Mouse (Mus musculus): Measurements from ENCODE around the gene Gm6763. TPM values are rescaled to one million over a fixed set of nuclear protein-coding genes. Genes with fewer than 3 reads are reported as not detected.
"Not testable (repeated sequence)": the region's sequence is repeated elsewhere in the genome, so short reads cannot be mapped to it uniquely, and the experiment has no call there.

Gene Gm6763
- polyA plus RNA-seq (2015; fragmentation: Nextera tagmentation; extraction: Ambion mirVana): not detected in 2 replicates

DNA sequence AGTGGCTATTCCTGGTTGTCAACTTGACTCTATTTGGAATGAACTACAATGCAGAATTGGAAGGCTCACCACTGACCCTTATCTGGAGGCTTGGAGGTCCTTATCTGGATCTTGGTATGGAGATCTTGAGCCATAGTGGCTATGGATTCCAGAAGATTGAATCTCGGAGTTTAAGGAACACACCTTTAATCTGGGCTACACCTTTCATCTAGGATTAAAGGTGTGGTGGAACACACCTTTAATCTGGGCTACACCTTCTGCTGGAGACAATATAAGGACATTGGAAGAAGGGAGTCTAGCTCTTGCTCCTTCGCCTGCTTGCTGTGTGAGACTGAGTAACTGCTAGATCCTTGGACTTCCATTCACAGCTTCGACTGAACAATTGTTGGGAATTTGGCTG is at the start of gene Gm6763:
Gene Gm6763 (plus strand): TSS at position 301 of the 400 bp plus-strand sequence.
- H3K36me3 ChIP-seq; H3K9me3 ChIP-seq (replicated peaks); H3K4me2 ChIP-seq (replicated peaks); H3K9ac ChIP-seq; H3K27me3 ChIP-seq; H3K27ac ChIP-seq (replicated peaks); ATAC-seq (ENCODE audit: insufficient number of reproducible peaks, low FRiP score, low TSS enrichment, low read depth); H3K4me3 ChIP-seq (replicated peaks); H3K4me1 ChIP-seq: not testable (repeated sequence)
- WGBS: no CpG with 5 or more reads among the region's 3 CpGs

DNA sequence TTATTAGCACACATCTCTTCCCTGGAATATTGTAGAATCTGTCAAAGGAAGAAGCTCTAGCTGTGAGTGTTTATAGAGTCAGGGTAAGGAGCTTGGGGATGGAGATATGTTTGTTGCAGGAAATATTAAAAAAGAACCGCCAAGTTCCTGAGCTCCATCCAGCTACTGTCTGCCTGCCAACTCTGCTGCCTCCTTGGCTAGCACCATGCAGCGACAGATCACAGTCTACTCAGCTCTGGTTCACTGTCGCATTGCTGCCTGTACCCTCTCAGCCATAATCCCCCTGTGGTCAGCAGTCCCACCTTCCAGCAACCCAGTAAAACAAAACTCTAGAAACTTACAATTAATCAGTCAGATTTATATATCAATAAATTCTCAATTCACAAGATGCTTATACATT is 41.3 kb upstream of the Gm6763 start:
- Histone ChIP-seq H3K9me3 (replicated peaks) (no peaks in the 10 kb centered on the region), H3K27ac (replicated peaks) (no peak overlapping the region)
- WGBS: 80% methylated on average over 3 of the region's 3 CpGs

DNA sequence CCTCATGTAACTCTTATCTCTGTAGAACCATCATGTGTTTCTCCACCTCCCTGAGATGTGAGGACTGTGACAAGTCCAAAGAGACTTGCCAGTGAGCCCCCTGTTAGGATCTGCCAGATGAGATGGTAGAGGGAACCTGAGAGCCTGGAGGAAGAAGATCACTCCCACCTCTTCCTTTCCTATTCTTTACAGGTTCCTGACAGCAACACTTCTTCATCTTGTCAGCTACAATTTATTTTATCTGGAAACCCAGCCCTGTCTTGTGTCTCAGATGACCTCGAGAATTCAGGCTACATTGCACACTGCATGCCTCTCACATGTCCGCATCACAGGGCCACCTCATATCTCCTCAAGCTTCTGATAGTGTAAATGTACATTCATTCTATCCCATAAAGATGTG is 33.0 kb upstream of the Gm6763 start:
- H3K4me2 ChIP-seq (replicated peaks): no peak overlapping the region
- no peaks in the 10 kb centered on the region for H3K27me3 ChIP-seq
- WGBS: 72% methylated on average over 2 of the region's 2 CpGs
- H3K4me1 ChIP-seq: no peaks in the 10 kb centered on the region
- H3K9ac ChIP-seq: no peak overlapping the region
- H3K4me3 ChIP-seq (replicated peaks): no peak overlapping the region
- H3K9me3 ChIP-seq (replicated peaks): no peaks in the 10 kb centered on the region
- ATAC-seq (ENCODE audit: insufficient number of reproducible peaks, low FRiP score, low TSS enrichment, low read depth): no peak
- H3K36me3 ChIP-seq: no peaks in the 10 kb centered on the region
- no peak overlapping the region for H3K27ac ChIP-seq (replicated peaks)

More for the DNA sequence above, 41.3 kb upstream of the Gm6763 start:
- no peaks in the 10 kb centered on the region for H3K27me3 ChIP-seq
- H3K36me3 ChIP-seq: no peaks in the 10 kb centered on the region
- no peak for ATAC-seq (ENCODE audit: insufficient number of reproducible peaks, low FRiP score, low TSS enrichment, low read depth)
- H3K4me2 ChIP-seq (replicated peaks): no peak overlapping the region
- no peaks in the 10 kb centered on the region for H3K4me1 ChIP-seq
- no peak overlapping the region for H3K4me3 ChIP-seq (replicated peaks)
- no peak overlapping the region for H3K9ac ChIP-seq

- WGBS: no CpG with 5 or more reads among the region's 3 CpGs
- H3K27me3 ChIP-seq; H3K4me2 ChIP-seq (replicated peaks); H3K27ac ChIP-seq (replicated peaks); H3K4me3 ChIP-seq (replicated peaks); H3K36me3 ChIP-seq; ATAC-seq (ENCODE audit: insufficient number of reproducible peaks, low FRiP score, low TSS enrichment, low read depth); H3K9me3 ChIP-seq (replicated peaks); H3K9ac ChIP-seq; H3K4me1 ChIP-seq: not testable (repeated sequence)
Measured at GRCm38 (mm10) chr10:104142687-104143086, 8.6 kb upstream of the Gm6763 start, which contains the start of gene Gm21293. Gene Gm21293 (plus strand): TSS chr10:104142987.

DNA sequence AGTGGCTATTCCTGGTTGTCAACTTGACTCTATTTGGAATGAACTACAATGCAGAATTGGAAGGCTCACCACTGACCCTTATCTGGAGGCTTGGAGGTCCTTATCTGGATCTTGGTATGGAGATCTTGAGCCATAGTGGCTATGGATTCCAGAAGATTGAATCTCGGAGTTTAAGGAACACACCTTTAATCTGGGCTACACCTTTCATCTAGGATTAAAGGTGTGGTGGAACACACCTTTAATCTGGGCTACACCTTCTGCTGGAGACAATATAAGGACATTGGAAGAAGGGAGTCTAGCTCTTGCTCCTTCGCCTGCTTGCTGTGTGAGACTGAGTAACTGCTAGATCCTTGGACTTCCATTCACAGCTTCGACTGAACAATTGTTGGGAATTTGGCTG is 8.4 kb downstream of the Gm6763 start, which contains the start of gene Gm8764:
Gene Gm8764 (plus strand): TSS at position 301 of the 400 bp plus-strand sequence.
- ATAC-seq (ENCODE audit: insufficient number of reproducible peaks, low FRiP score, low TSS enrichment, low read depth); H3K4me3 ChIP-seq (replicated peaks); H3K4me2 ChIP-seq (replicated peaks); H3K9me3 ChIP-seq (replicated peaks); H3K9ac ChIP-seq; H3K4me1 ChIP-seq; H3K27ac ChIP-seq (replicated peaks); H3K27me3 ChIP-seq; H3K36me3 ChIP-seq: not testable (repeated sequence)
- no CpG with 5 or more reads among the region's 3 CpGs for WGBS

GRCm38 (mm10) chr10:104168215-104168614 is 16.9 kb downstream of the Gm6763 start, which contains the start of gene Gm21304:
Gene Gm21304 (plus strand): TSS chr10:104168515.
- not testable (repeated sequence) for H3K4me1 ChIP-seq; H3K27me3 ChIP-seq; ATAC-seq (ENCODE audit: insufficient number of reproducible peaks, low FRiP score, low TSS enrichment, low read depth); H3K27ac ChIP-seq (replicated peaks); H3K4me3 ChIP-seq (replicated peaks); H3K9me3 ChIP-seq (replicated peaks); H3K9ac ChIP-seq; H3K4me2 ChIP-seq (replicated peaks); H3K36me3 ChIP-seq
- no CpG with 5 or more reads among the region's 3 CpGs for WGBS

GRCm38 (mm10) chr10:104176724-104177123 is 25.4 kb downstream of the Gm6763 start, which contains the start of gene Gm21312:
Gene Gm21312 (plus strand): TSS chr10:104177024.
- no CpG with 5 or more reads among the region's 3 CpGs for WGBS
- not testable (repeated sequence) for ATAC-seq (ENCODE audit: insufficient number of reproducible peaks, low FRiP score, low TSS enrichment, low read depth); H3K27me3 ChIP-seq

GRCm38 (mm10) chr10:104185233-104185632 is 33.9 kb downstream of the Gm6763 start, which contains the start of gene Gm20765:
Gene Gm20765 (plus strand): TSS chr10:104185533.
- not testable (repeated sequence) for H3K4me1 ChIP-seq; H3K4me2 ChIP-seq (replicated peaks); H3K36me3 ChIP-seq; H3K27me3 ChIP-seq; ATAC-seq (ENCODE audit: insufficient number of reproducible peaks, low FRiP score, low TSS enrichment, low read depth); H3K27ac ChIP-seq (replicated peaks); H3K9ac ChIP-seq; H3K9me3 ChIP-seq (replicated peaks); H3K4me3 ChIP-seq (replicated peaks)
- no CpG with 5 or more reads among the region's 3 CpGs for WGBS

More at GRCm38 (mm10) chr10:104176724-104177123, 25.4 kb downstream of the Gm6763 start, which contains the start of gene Gm21312:
- not testable (repeated sequence) for H3K9ac ChIP-seq; H3K27ac ChIP-seq (replicated peaks); H3K9me3 ChIP-seq (replicated peaks); H3K4me3 ChIP-seq (replicated peaks); H3K4me2 ChIP-seq (replicated peaks); H3K4me1 ChIP-seq; H3K36me3 ChIP-seq

DNA sequence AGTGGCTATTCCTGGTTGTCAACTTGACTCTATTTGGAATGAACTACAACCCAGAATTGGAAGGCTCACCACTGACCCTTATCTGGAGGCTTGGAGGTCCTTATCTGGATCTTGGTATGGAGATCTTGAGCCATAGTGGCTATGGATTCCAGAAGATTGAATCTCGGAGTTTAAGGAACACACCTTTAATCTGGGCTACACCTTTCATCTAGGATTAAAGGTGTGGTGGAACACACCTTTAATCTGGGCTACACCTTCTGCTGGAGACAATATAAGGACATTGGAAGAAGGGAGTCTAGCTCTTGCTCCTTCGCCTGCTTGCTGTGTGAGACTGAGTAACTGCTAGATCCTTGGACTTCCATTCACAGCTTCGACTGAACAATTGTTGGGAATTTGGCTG is 42.4 kb downstream of the Gm6763 start, which contains the start of gene Gm4340:
Gene Gm4340 (plus strand): TSS at position 301 of the 400 bp plus-strand sequence.
- H3K4me1 ChIP-seq; H3K4me3 ChIP-seq (replicated peaks); H3K36me3 ChIP-seq; H3K9me3 ChIP-seq (replicated peaks); ATAC-seq (ENCODE audit: insufficient number of reproducible peaks, low FRiP score, low TSS enrichment, low read depth); H3K27me3 ChIP-seq; H3K9ac ChIP-seq; H3K27ac ChIP-seq (replicated peaks); H3K4me2 ChIP-seq (replicated peaks): not testable (repeated sequence)
- no CpG with 5 or more reads among the region's 3 CpGs for WGBS

Other genes starting within 250 kb of the Gm6763 start
- not detected in 2 replicates for gene Gm21293, start 8.5 kb upstream of the Gm6763 start, polyA plus RNA-seq (2015; fragmentation: Nextera tagmentation; extraction: Ambion mirVana)
- gene Gm8764, start 8.5 kb downstream of the Gm6763 start, polyA plus RNA-seq (2015; fragmentation: Nextera tagmentation; extraction: Ambion mirVana): not detected in 2 replicates
- not detected in 2 replicates for gene Gm21304, start 17.0 kb downstream of the Gm6763 start, polyA plus RNA-seq (2015; fragmentation: Nextera tagmentation; extraction: Ambion mirVana)
- gene Gm21312, start 25.5 kb downstream of the Gm6763 start, polyA plus RNA-seq (2015; fragmentation: Nextera tagmentation; extraction: Ambion mirVana): not detected in 2 replicates
- gene Gm20765, start 34.0 kb downstream of the Gm6763 start, polyA plus RNA-seq (2015; fragmentation: Nextera tagmentation; extraction: Ambion mirVana): not detected in 2 replicates
- not detected in 2 replicates for gene Gm4340, start 42.5 kb downstream of the Gm6763 start, polyA plus RNA-seq (2015; fragmentation: Nextera tagmentation; extraction: Ambion mirVana)